Mouse (Mus musculus): Measurements from ENCODE around the gene Hoxd3. TPM values are rescaled to one million over a fixed set of nuclear protein-coding genes. Genes with fewer than 3 reads are reported as not detected.

Hoxd3 gene
- polyA plus RNA-seq, 1 experiment from 2014 or later, result 0.55 TPM

GRCm38 (mm10) chr2:74746298-74746921 is 34.7 kb downstream of the Hoxd3 start:
- Histone ChIP-seq H3K27me3 (peaks cover 97% of the 10 kb centered on the region), H3K36me3 (no peaks in the 10 kb centered on the region), H3K9me3 (no peaks in the 10 kb centered on the region), H3K4me3 (peak overlapping the region; percentile 15), H3K4me1 (peaks cover 24% of the 10 kb centered on the region), H3K27ac (no peak overlapping the region), H3K4me2 (peak overlapping the region; percentile 26; the same call in 1 of the 2 replicates), H3K9ac (no peak overlapping the region)
- WGBS, result 9% methylated on average over 57 of the region's 58 CpGs
- no peak for ATAC-seq (ENCODE audit: insufficient number of reproducible peaks, low FRiP score, low TSS enrichment, low read depth)

DNA sequence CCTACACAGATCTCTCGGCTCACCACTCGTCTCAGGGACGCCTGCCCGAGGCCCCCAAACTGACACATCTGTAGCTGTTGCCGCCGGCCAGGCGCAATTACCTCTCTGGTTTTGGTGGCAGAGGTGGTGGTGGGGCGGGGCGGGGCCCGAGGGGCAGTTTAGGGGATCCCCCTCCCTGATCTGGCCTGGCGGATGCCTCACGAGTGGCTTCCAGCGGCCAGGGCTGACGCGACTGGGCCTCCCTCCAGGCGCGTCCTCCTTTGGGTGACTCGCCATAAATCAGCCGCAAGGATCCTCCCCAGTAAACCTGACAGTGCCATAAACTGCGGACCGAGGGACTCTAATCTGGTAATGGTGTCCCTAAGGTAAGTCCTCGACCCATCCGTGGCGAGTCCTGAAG is 35.3 kb downstream of the Hoxd3 start:
- WGBS, result 12% methylated on average over 24 of the region's 24 CpGs
- Histone ChIP-seq H3K4me1 (peaks cover 24% of the 10 kb centered on the region), H3K4me3 (peak overlapping the region; percentile 15; the same call in 1 of the 2 replicates), H3K4me2 (0 out of 2 replicates have a peak overlapping the region, but pooled peaks have one; percentile 26), H3K9ac (no peak overlapping the region), H3K27ac (no peak overlapping the region), H3K36me3 (no peaks in the 10 kb centered on the region), H3K27me3 (peaks cover 97% of the 10 kb centered on the region), H3K9me3 (no peaks in the 10 kb centered on the region)
- no peak for ATAC-seq (ENCODE audit: insufficient number of reproducible peaks, low FRiP score, low TSS enrichment, low read depth)

GRCm38 (mm10) chr2:74747661-74748141 is 36.0 kb downstream of the Hoxd3 start:
- Histone ChIP-seq H3K9ac (no peak overlapping the region), H3K27ac (no peak overlapping the region), H3K27me3 (peaks cover 97% of the 10 kb centered on the region), H3K4me2 (no peak overlapping the region), H3K4me3 (no peak overlapping the region), H3K4me1 (peaks cover 28% of the 10 kb centered on the region), H3K36me3 (no peaks in the 10 kb centered on the region), H3K9me3 (no peaks in the 10 kb centered on the region)
- WGBS, result 28% methylated on average over 11 of the region's 11 CpGs
- ATAC-seq (ENCODE audit: insufficient number of reproducible peaks, low FRiP score, low TSS enrichment, low read depth), result no peak

DNA sequence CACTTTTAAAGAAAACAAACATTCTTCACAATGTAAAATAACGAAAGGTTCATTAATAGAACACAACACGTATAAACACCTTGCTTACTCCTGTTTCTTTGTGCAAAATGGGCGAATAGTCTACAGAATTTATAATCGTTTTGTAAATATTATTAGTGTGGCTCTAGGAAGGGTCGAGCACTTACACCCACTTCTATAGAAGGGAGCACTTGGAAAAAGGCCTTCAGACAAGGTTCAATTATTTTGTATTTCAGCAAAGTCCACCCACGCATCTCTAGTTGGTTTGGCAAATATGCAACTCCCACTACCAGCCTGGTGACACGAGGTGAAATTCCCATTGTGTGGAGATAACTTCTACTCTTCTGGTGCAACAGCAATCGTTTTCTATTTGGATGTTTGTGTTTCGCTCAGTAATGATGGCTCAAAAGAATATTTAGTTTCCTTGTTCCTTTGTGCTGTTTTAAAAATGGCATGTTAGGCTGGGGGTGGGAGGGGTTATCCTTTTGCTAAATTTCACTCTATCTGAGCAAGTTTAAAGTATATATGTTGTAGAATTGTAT is 36.8 kb downstream of the Hoxd3 start:
- Histone ChIP-seq H3K9me3 (no peaks in the 10 kb centered on the region), H3K27ac (no peak overlapping the region), H3K36me3 (no peaks in the 10 kb centered on the region), H3K4me3 (no peak overlapping the region), H3K27me3 (peaks cover 99% of the 10 kb centered on the region), H3K4me1 (peaks cover 33% of the 10 kb centered on the region), H3K4me2 (no peak overlapping the region), H3K9ac (no peak overlapping the region)
- ATAC-seq (ENCODE audit: insufficient number of reproducible peaks, low FRiP score, low TSS enrichment, low read depth), result no peak
- WGBS, result 26% methylated on average over 9 of the region's 9 CpGs

- Histone ChIP-seq H3K4me3 (peak overlapping the region; percentile 31), H3K9ac (no peak overlapping the region), H3K4me1 (peaks cover 33% of the 10 kb centered on the region), H3K36me3 (no peaks in the 10 kb centered on the region), H3K9me3 (no peaks in the 10 kb centered on the region), H3K27ac (no peak overlapping the region), H3K4me2 (peak overlapping the region; percentile 46), H3K27me3 (peaks cover 99% of the 10 kb centered on the region)
- peak; percentile 38; the same call in 1 of the 2 replicates for ATAC-seq (ENCODE audit: insufficient number of reproducible peaks, low FRiP score, low TSS enrichment, low read depth)
- WGBS, result under 1% methylated on average over 47 of the region's 47 CpGs
Observed at GRCm38 (mm10) chr2:74749337-74750121, 37.8 kb downstream of the Hoxd3 start.

- Histone ChIP-seq H3K4me3 (no peak overlapping the region), H3K36me3 (no peaks in the 10 kb centered on the region), H3K4me1 (peaks cover 33% of the 10 kb centered on the region), H3K27me3 (peaks cover 98% of the 10 kb centered on the region), H3K27ac (no peak overlapping the region), H3K9me3 (no peaks in the 10 kb centered on the region), H3K9ac (no peak overlapping the region), H3K4me2 (no peak overlapping the region; the same call in 1 of the 2 replicates)
- 50% methylated on average over 5 of the region's 5 CpGs for WGBS
- ATAC-seq (ENCODE audit: insufficient number of reproducible peaks, low FRiP score, low TSS enrichment, low read depth), result no peak
Observed at GRCm38 (mm10) chr2:74750731-74751250, 39.1 kb downstream of the Hoxd3 start.

GRCm38 (mm10) chr2:74751861-74752260 is 40.1 kb downstream of the Hoxd3 start:
- Histone ChIP-seq H3K27me3 (peaks cover 95% of the 10 kb centered on the region), H3K9ac (no peak overlapping the region), H3K36me3 (no peaks in the 10 kb centered on the region), H3K27ac (no peak overlapping the region), H3K4me3 (no peak overlapping the region), H3K4me2 (no peak overlapping the region), H3K4me1 (peaks cover 25% of the 10 kb centered on the region), H3K9me3 (no peaks in the 10 kb centered on the region)
- no peak for ATAC-seq (ENCODE audit: insufficient number of reproducible peaks, low FRiP score, low TSS enrichment, low read depth)
- WGBS, result 81% methylated on average over 1 of the region's 1 CpGs

DNA sequence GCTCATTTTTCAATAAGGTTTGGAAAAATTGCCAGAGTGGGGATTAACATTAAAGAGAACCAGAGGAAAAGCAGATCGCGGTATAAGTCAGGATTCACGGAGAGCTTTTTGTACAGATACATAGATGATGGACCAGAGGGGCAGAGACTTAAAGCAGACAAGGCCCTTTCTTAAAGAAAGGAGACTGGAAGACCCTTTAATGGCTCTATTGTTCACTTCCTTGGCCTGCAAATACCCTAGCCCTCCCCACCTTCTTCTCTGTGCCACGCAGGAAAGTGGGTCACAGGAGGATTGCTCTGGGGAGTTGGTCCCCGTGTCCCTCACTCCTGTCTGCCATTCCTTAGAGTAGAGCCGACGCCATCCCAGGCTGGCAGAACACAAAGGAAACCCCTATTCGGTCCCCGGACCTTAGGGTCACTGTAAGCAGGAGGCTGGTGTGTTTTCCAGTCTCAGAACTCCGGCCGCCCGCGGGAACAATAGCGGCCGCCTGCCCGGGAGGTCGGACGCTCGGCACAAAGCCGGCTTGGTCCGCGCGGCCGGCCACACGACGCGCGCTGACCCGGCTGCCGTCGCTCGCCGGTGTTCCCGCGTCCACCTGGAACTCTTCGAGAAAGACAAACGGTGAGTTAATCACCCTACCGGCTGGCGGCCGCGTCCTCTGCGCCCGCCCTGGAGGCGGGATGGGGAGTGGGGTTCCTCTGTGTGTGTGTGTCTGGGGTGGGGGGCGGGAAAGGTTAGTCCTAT is 40.9 kb downstream of the Hoxd3 start:
- Histone ChIP-seq H3K27me3 (peaks cover 90% of the 10 kb centered on the region), H3K36me3 (no peaks in the 10 kb centered on the region), H3K9ac (no peak overlapping the region), H3K4me3 (peak overlapping the region; percentile 34), H3K9me3 (no peaks in the 10 kb centered on the region), H3K4me2 (peak overlapping the region; percentile 66), H3K27ac (no peak overlapping the region), H3K4me1 (peaks cover 22% of the 10 kb centered on the region)
- ATAC-seq (ENCODE audit: insufficient number of reproducible peaks, low FRiP score, low TSS enrichment, low read depth), result no peak
- 4% methylated on average over 45 of the region's 45 CpGs for WGBS

GRCm38 (mm10) chr2:74753175-74753523 is 41.4 kb downstream of the Hoxd3 start:
- peak overlapping the region; percentile 66 for H3K4me2 ChIP-seq
- 4% methylated on average over 24 of the region's 25 CpGs for WGBS
- H3K27me3 ChIP-seq, result peaks cover 90% of the 10 kb centered on the region
- H3K9ac ChIP-seq, result no peak overlapping the region
- no peak for ATAC-seq (ENCODE audit: insufficient number of reproducible peaks, low FRiP score, low TSS enrichment, low read depth)
- H3K9me3 ChIP-seq, result no peaks in the 10 kb centered on the region
- peaks cover 22% of the 10 kb centered on the region for H3K4me1 ChIP-seq
- no peaks in the 10 kb centered on the region for H3K36me3 ChIP-seq
- H3K27ac ChIP-seq, result no peak overlapping the region
- H3K4me3 ChIP-seq, result peak overlapping the region; percentile 34

- Histone ChIP-seq H3K4me1 (peaks cover 22% of the 10 kb centered on the region), H3K27me3 (peaks cover 89% of the 10 kb centered on the region), H3K27ac (no peak overlapping the region), H3K4me3 (no peak overlapping the region), H3K4me2 (no peak overlapping the region), H3K36me3 (no peaks in the 10 kb centered on the region), H3K9ac (no peak overlapping the region), H3K9me3 (no peaks in the 10 kb centered on the region)
- WGBS, result 41% methylated on average over 5 of the region's 5 CpGs
- no peak for ATAC-seq (ENCODE audit: insufficient number of reproducible peaks, low FRiP score, low TSS enrichment, low read depth)
Observed at GRCm38 (mm10) chr2:74753711-74754110, 42.0 kb downstream of the Hoxd3 start.

DNA sequence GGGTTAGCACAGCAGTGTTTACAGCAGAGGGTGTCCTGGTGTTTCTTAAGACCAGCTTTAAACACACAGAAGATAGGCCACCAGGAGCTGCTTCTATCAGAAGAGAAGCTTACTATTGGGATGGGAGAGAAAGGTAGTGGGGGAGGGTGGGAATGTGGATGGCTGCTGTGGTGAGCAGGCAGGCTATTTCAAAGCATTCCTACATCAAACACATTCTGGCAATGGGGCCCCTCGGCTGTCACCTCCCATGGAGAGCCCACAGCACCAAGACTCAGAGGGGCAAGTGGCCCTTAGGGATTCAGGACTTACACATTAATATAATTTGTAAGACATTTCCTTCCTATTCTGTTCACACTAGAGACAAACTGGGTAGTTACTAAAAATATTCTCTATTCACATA is 48.4 kb downstream of the Hoxd3 start:
- H3K4me1 ChIP-seq, result peaks cover 21% of the 10 kb centered on the region
- no peak overlapping the region for H3K9ac ChIP-seq

More for the DNA sequence above, 48.4 kb downstream of the Hoxd3 start:
- ATAC-seq (ENCODE audit: insufficient number of reproducible peaks, low FRiP score, low TSS enrichment, low read depth), result no peak
- no peaks in the 10 kb centered on the region for H3K9me3 ChIP-seq
- no peak overlapping the region for H3K27ac ChIP-seq
- no peak overlapping the region for H3K4me3 ChIP-seq
- H3K4me2 ChIP-seq, result no peak overlapping the region
- peaks cover 82% of the 10 kb centered on the region for H3K27me3 ChIP-seq
- H3K36me3 ChIP-seq, result no peaks in the 10 kb centered on the region
- WGBS, result 9% methylated on average over 1 of the region's 1 CpGs

Data from limb, embryonic 15.5 days (tissue).